Mouse (Mus musculus) CD4-positive helper T cell, adult 2 months (primary cell): ENCODE data around the gene Haus4.

ENCODE experiments used
- DNase-seq: peaks from one replicate; pipeline ENCODE4 v3.0.0-alpha.2; 2012; ENCODE audit warnings: low read depth, missing footprints, low spot score

Gene Haus4

DNA sequence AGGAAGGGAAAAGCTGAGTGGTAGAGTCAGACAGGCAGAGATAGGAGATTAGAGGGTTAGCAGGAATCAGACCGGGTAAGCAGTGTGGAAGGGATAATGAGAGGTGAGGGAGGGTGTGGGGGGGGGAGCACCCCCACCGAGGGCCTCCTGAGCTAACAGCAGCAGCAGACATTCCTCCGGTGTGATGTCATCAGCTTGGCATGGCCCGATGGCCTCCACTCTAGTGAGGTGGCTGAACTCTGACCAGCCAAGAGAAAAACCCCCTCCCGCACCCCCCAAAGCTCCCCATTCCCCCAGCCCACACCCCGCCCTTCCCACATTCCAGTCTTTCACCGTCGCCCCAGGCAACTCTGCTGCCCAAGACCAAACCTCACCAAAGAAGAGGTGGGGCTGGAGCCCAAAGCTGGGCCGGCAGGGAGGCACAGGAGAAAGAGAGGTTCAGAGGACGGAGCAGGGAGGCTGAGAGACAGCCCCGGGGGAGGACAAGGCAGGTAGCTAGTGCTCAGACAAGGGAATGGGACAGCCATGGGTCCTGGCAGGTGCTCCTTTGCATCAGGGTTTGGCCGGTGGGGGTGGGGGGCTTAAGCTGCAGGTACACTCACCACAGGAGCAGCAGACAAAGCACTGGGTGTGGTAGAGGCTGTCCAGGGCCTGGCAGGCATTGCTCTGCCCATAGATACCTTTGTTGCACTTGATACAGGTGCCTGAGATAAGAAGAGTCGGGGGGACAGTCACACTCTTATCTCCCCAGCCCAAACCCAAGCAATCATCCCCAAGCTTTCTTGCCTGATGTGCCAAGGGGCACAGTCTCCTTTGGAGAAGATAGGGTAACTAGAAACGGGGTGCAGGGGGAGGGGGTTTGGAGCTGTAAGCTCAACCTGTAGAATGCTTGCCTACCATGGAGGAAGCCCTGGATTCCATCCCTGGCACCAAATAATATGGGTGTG, 18.6 kb upstream of the Haus4 start:
- DNase-seq: no peak

GRCm38 (mm10) chr14:54572122-54572521, 17.7 kb upstream of the Haus4 start:
- DNase-seq: no peak

GRCm38 (mm10) chr14:54569451-54570392, 15.3 kb upstream of the Haus4 start:
- no peak for DNase-seq

DNA sequence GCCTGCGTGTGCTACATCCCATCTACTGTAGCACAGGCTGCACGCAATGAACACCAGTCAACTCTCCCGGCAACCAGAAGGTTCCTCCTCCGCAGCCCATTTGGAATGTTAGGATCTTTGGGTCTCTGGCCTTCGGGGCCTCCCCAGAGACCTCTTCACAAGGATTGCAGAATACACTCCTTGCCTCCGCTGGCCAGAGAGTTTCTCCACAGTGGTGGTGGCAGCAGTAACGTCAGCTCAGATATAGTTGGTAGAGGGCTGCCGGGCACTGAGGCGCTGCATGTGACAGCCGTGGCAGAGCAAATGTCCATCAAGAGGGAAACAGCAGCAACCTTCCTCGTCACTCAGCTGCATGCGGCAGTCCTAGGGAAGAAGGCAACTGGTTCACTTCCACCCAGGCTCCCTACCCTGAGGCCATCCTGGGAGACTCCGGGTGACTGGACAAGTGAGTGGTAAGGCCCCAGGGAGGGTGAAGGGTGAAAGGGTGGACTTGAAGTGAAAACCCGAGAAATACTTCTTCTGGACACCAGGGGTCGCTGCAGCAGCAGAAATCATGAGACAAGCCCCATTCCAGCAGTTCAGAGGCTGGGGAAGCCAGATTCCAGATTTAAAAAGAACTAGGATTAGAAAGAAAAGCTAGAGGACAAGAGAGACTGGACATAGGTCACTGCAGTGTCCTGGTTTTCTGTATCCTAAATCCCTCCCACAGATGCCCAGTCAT, 14.4 kb upstream of the Haus4 start:
- peak; percentile 62 for DNase-seq

DNA sequence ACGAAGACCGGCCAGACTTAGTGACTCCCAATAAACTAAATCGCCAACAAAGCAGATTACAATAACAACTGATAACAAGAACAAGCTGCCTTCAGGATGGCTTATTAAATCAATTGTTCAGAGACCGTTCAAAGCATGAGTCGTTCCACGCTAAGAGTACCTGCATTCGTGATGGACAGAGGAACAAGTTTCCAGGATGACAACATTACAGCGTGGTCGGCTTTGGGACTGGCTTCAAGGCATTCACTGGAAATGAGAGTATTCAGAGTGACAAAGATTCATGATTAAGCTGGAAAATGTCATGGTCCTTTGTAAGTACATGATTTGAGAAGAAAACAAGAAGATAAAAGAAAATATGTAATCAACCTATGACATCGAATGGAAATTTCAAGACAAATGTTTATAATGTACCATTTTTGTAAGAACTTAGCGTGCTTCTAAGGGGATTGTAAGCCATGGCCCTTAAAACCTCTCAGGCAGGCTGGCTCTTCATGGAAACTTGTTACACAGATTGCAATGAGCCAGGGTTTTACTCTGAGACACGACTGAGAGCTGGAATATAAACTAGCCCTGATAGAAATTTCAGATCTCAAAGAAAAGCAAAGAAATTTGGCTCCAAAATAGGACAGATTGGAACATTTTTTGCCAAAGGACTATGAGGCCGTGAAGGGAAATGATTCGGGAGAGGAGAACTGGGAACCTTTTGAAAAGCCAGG, 6.3 kb upstream of the Haus4 start:
- no peak for DNase-seq

DNA sequence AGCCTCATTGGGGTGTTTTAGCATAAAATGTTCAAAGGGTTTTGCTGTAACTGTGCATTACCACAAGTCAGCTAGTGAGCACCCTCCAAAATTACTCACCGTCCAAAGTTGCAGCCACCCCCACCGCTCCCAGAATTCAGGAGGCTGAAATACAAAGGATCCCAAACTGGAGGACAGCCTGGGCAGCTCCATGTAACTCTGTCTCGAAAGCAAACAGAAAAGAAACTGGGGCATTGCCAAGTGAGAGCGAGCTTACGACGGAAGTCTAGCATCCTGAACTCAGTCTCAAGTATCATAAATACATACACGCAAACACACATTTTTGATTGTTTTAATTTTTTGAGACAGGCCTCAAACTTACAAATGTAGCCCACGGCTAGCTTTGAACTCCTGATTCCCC, 2.9 kb upstream of the Haus4 start:
- DNase-seq: no peak

- peak; percentile 45 for DNase-seq
Measured at GRCm38 (mm10) chr14:54553454-54553974, 902 bp downstream of the Haus4 start.

- no peak for DNase-seq
Measured at GRCm38 (mm10) chr14:54544703-54545102, 9.7 kb downstream of the Haus4 start.

- DNase-seq: no peak
Measured at GRCm38 (mm10) chr14:54540771-54541170, 13.6 kb downstream of the Haus4 start.

- no peak for DNase-seq
Measured at GRCm38 (mm10) chr14:54538580-54538979, 15.8 kb downstream of the Haus4 start.

GRCm38 (mm10) chr14:54528446-54529111, 25.8 kb downstream of the Haus4 start:
- peak; percentile 72 for DNase-seq

- no peak for DNase-seq
Measured at GRCm38 (mm10) chr14:54528007-54528393, 26.4 kb downstream of the Haus4 start.

GRCm38 (mm10) chr14:54527227-54528006, 27.0 kb downstream of the Haus4 start:
- DNase-seq: no peak

DNA sequence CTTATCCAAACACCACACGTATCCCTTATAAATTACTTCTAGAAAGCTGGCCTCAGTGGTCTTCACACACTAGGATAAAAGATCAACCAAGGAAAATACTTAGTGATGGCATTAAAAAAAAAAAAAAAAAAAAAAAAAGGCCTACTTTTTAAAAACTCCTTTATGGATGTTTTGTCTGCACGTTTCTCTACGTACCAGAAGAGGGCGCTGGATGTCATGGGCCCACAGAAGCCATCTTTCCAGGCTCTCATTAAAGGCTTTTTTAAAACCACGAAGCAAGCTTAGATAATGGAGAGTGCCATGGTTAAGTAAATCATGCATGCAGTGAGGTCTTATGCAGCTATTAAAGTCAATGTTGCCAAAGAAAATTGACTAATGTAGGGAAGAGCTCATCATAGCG, 30.8 kb downstream of the Haus4 start:
- no peak for DNase-seq

- no peak for DNase-seq
Measured at GRCm38 (mm10) chr14:54516710-54517310, 37.6 kb downstream of the Haus4 start.

- DNase-seq: no peak
Measured at GRCm38 (mm10) chr14:54509774-54510173, 44.6 kb downstream of the Haus4 start.

- DNase-seq: no peak
Measured at GRCm38 (mm10) chr14:54503092-54503491, 51.3 kb downstream of the Haus4 start.

GRCm38 (mm10) chr14:54501365-54501764, 53.1 kb downstream of the Haus4 start:
- DNase-seq: no peak

DNA sequence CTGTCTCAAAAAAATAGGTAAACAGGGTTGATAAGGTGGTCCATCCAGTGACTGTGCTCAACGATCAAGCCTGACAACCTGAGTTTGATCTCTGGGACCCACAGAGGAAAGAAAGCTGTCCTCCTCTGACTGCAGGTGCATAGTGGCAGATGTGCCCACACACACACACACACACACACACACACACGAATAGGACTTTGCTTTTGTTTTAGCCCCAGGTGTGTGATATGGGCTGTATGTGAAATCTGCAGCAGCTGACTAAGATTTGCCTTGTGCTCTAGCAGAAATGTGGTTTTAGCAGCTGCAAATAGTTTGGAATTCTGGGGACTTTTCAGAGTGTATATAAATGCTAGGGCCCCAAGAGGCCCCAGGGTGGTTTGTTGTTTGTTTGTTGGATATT, 55.1 kb downstream of the Haus4 start:
- DNase-seq: no peak
